Mouse (Mus musculus) ES-E14 (cell line): ENCODE measurements at regions not wholly inside any gene's neighbourhood (a gene's known extent, or its start where the extent isn't known, plus 50 kb on each side); places are given as distances from the start of the nearest gene placed in this dataset.

Experiments used
- DNase-seq: peaks from one replicate; pipeline ENCODE4 v3.0.0-alpha.2; 2013; ENCODE audit warnings: low read depth, low spot score
- H3K27ac ChIP-seq: 2 replicates; pipeline ENCODE4 v1.5.1; 2012; ENCODE audit warnings: low read depth, mild to moderate bottlenecking, low read length, moderate library complexity, mixed read lengths; ENCODE audit not compliant: poor library complexity, insufficient read depth, severe bottlenecking
- H3K36me3 ChIP-seq: 2 replicates; pipeline ENCODE4 v1.6.1; 2012; ENCODE audit warnings: mild to moderate bottlenecking, low read length, moderate library complexity, mixed read lengths; ENCODE audit not compliant: control insufficient read depth, poor library complexity, insufficient read depth, severe bottlenecking
- H3K4me1 ChIP-seq, 2 experiments: fragments of 150-350 bp in 1 of 2; sonication (generic) in 1 of 2; 2 replicates each; pipeline ENCODE4 v1.6.1; 2012; ENCODE audit warnings: low read length in 2 of 2, mild to moderate bottlenecking in 1 of 2, mixed read lengths in 1 of 2; ENCODE audit not compliant: control insufficient read depth in 2 of 2, insufficient read depth in 2 of 2, poor library complexity in 1 of 2
- H3K4me3 ChIP-seq, 2 experiments: fragments of 150-350 bp in 1 of 2; sonication (generic) in 1 of 2; 2 replicates each; pipeline ENCODE4 v1.5.1; 2012; ENCODE audit warnings: low read length in 2 of 2, low read depth in 1 of 2, mild to moderate bottlenecking in 1 of 2, mixed read lengths in 1 of 2; ENCODE audit not compliant: insufficient read depth in 1 of 2, poor library complexity in 1 of 2, severe bottlenecking in 1 of 2
- H3K9ac ChIP-seq: 2 replicates; pipeline ENCODE4 v1.6.1; 2012; ENCODE audit warnings: low read depth, mild to moderate bottlenecking, low read length, mixed read lengths; ENCODE audit not compliant: poor library complexity, insufficient read depth, severe bottlenecking
- H3K9me3 ChIP-seq: fragments of 150-350 bp; sonication (generic); 2 replicates; pipeline ENCODE4 v1.6.1; 2012; ENCODE audit warnings: low read depth, mild to moderate bottlenecking, low read length; ENCODE audit not compliant: control insufficient read depth, insufficient read depth
- CHD2 ChIP-seq: IDR thresholded peaks from 2 replicates; pipeline ENCODE4 v1.6.1; 2014; ENCODE audit warnings: mild to moderate bottlenecking, low read depth, low read length, inconsistent platforms
- HCFC1 ChIP-seq: IDR thresholded peaks from 2 replicates; pipeline ENCODE4 v1.6.1; 2012; ENCODE audit warnings: low read length, inconsistent platforms, borderline replicate concordance; ENCODE audit not compliant: insufficient read depth
- MAFK ChIP-seq: IDR thresholded peaks from 2 replicates; pipeline ENCODE4 v1.6.1; 2014; ENCODE audit warnings: mild to moderate bottlenecking, low read depth, low read length, inconsistent platforms; ENCODE audit not compliant: insufficient read depth
- ZC3H11A ChIP-seq: IDR thresholded peaks from 2 replicates; pipeline ENCODE4 v1.6.1; 2012; ENCODE audit warnings: low read depth, mild to moderate bottlenecking, inconsistent platforms, low read length, borderline replicate concordance
- ZNF384 ChIP-seq: IDR thresholded peaks from 2 replicates; pipeline ENCODE4 v1.6.1; 2012; ENCODE audit warnings: low read depth, low read length, inconsistent platforms
- in situ Hi-C, 2 experiments: fragments of 600-800 bp; cut with MboI; formaldehyde crosslinking; loops; one replicate each; pipeline ENCODE4 v1.15.1; 2025; ENCODE audit warnings: low sequenced_read_pairs in 2 of 2, inconsistent platforms in 1 of 2; ENCODE audit not compliant: unreplicated experiment in 2 of 2

GRCm38 (mm10) chr17:84114279-84114994 lies 73.3 kb downstream of the Zfp36l2 start:
- in situ Hi-C loops = no loop called here
- Histone ChIP-seq H3K4me3 (no peak overlapping the region), H3K36me3 (no peaks in the 10 kb centered on the region), H3K27ac (no peak overlapping the region), H3K4me1 (peaks cover 0 to 10% of the 10 kb centered on the region in 2 experiments; a peak in 1 of 4 replicates), H3K9me3 (no peaks in the 10 kb centered on the region), H3K9ac (no peak overlapping the region)
- DNase-seq = no peak
- no peak for TF ChIP-seq CHD2
- no peak for TF ChIP-seq HCFC1
- no peak for TF ChIP-seq ZC3H11A
- TF ChIP-seq ZNF384 = no peak
- no peak for TF ChIP-seq MAFK

GRCm38 (mm10) chr17:84113608-84114278 lies 74.0 kb downstream of the Zfp36l2 start:
- H3K9me3 ChIP-seq = no peaks in the 10 kb centered on the region
- DNase-seq = peak; percentile 56
- no peak overlapping the region for H3K4me3 ChIP-seq
- TF ChIP-seq ZC3H11A (0 out of 2 replicates have a peak, but pooled peaks have one; percentile 12), CHD2 (no peak)
- H3K36me3 ChIP-seq = no peaks in the 10 kb centered on the region
- H3K4me1 ChIP-seq = peaks cover 0 to 10% of the 10 kb centered on the region in 2 experiments; a peak in 1 of 4 replicates
- no peak overlapping the region for H3K9ac ChIP-seq
- no peak overlapping the region for H3K27ac ChIP-seq
- in situ Hi-C loops = no loop called here

GRCm38 (mm10) chr17:84112411-84113031 lies 75.2 kb downstream of the Zfp36l2 start:
- Histone ChIP-seq H3K4me1 (peaks cover 0 to 10% of the 10 kb centered on the region in 2 experiments; a peak in 1 of 4 replicates), H3K9ac (no peak overlapping the region), H3K9me3 (no peaks in the 10 kb centered on the region), H3K36me3 (no peaks in the 10 kb centered on the region), H3K27ac (no peak overlapping the region), H3K4me3 (no peak overlapping the region)
- no peak for DNase-seq
- no peak for TF ChIP-seq HCFC1
- no peak for TF ChIP-seq ZNF384
- no peak for TF ChIP-seq MAFK
- TF ChIP-seq ZC3H11A = no peak
- TF ChIP-seq CHD2 = no peak
- in situ Hi-C loops = no loop called here

- no peaks in the 10 kb centered on the region for H3K9me3 ChIP-seq
- in situ Hi-C loops = no loop called here
- no peaks in the 10 kb centered on the region for H3K36me3 ChIP-seq
- peaks cover 0 to 10% of the 10 kb centered on the region in 2 experiments; a peak in 1 of 4 replicates for H3K4me1 ChIP-seq
- no peak overlapping the region for H3K27ac ChIP-seq
- TF ChIP-seq ZNF384 = no peak
- TF ChIP-seq ZC3H11A = no peak
- no peak for TF ChIP-seq HCFC1
- no peak for TF ChIP-seq MAFK
- no peak for TF ChIP-seq CHD2
- DNase-seq = no peak
- no peak overlapping the region for H3K9ac ChIP-seq
- no peak overlapping the region for H3K4me3 ChIP-seq
These were observed 75.9 kb downstream of the Zfp36l2 start for GRCm38 (mm10) chr17:84111787-84112370.
